Mouse (Mus musculus) small intestine, adult 2 months (tissue): ENCODE measurements around the gene Gm45213.

Source experiments
- CTCF ChIP-seq: fragments of 200-500 bp; IDR thresholded peaks from 2 replicates; pipeline ENCODE4 v1.5.1; 2012; ENCODE audit warnings: low read depth, mild to moderate bottlenecking, control low read depth, inconsistent platforms, low read length, moderate library complexity, mixed read lengths; ENCODE audit not compliant: insufficient replicate concordance, insufficient read length; ENCODE audit errors: extremely low read depth
- POLR2A ChIP-seq: fragments of 200-500 bp; IDR thresholded peaks from 2 replicates; pipeline ENCODE4 v1.6.1; 2012; ENCODE audit warnings: low read depth, mild to moderate bottlenecking, control low read depth, inconsistent platforms, low read length, moderate library complexity

DNA sequence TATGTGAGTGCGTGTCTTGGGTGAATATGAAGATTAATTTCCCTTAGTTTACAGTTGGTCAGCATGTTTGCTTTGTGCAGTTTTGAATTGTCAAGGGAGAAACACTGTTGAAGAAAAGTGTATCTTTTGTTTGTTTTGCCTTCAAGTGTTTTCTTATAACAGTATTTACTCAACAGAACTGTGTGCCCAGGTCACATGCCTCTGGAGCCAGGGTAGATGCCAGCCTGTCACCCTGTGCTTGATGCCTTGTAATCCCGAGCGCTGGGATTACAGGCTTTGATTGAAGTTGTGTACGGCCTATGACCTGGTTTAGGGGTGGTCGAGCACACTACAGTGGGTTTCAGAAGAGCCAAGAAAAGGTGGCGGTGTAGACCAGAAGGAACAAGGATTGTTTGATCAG, 40.4 kb downstream of the Gm45213 start:
- TF ChIP-seq CTCF (no peak), POLR2A (no peak)
